In the genomic region with DNA sequence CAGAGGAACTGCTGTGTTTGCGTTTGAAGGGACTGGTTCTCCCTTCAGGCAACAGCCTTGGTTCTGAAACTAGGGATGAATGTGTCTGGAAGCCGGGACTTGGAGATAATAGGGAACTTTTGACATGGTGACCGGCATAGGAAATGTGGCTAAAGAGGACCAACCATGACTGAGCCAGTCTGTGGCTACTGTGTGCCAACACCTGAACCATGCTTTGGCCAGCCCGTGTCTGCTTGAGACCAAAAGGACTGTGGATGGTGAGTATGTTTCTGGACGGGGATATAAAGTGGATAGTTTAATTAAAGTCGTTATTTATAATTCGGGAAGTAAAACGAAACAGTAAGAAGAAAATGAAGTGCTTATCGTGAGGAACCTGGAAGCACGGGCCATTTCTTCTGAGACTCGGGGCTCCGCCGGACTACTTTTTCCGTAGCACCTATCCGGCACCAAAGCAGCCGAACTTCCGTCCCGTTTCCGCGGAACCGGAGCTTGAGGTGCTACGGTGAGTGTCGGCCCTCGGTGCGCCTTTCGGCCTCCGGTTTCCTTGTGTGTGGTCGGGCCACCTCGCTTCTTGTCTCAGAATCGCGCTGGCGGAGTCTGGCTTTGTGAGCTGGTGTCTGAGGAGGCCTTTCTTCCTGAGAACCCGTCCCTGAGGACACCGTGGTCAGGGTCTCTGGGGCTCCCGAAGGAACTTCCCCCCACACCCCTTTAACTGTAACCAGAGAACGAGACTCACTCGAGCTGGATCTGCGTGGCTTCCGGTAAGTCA, we compare ENCODE assay signal across 7 mouse cellular contexts. TPM values are rescaled to one million over a fixed set of nuclear protein-coding genes. Genes with fewer than 3 reads are reported as not detected.
A peak's percentile ranks its signal among the peaks of the same experiment; 100 is the strongest.
DNase-seq lines count a peak whose midpoint lies in the region; ATAC-seq lines count a peak whose summit lies in the region.

Gene Aar2 (plus strand): TSS at position 462 of the 769 bp plus-strand sequence.

- peak; percentile 54 for DNase-seq in adrenal gland, adult 8-10 months
- DNase-seq in embryo, embryonic 9.5 days (ENCODE audit: extremely low spot score), result peak; percentile 85
- peak; percentile 46 to 81 for DNase-seq in gastrocnemius, postnatal 4 days (ENCODE audit: low spot score in 2 of 2)
- peak; percentile 68 for DNase-seq in left cerebral cortex, postnatal 4 days
- peak; percentile 75 for DNase-seq in spleen, adult 12 weeks (ENCODE audit: low spot score)

- intact Hi-C loops in left cerebral cortex, postnatal 4 days (cut with DNase I), result no loop called here

- H3K4me1 ChIP-seq in intestine, embryonic 16.5 days (ENCODE audit: control insufficient read depth, insufficient read depth, low read length), result peaks cover 7% of the 10 kb centered on the region
- peaks cover 18% of the 10 kb centered on the region for H3K4me1 ChIP-seq in midbrain, embryonic 12.5 days

- peak within 1 kb of the TSS; percentile 79 for H3K4me2 ChIP-seq in intestine, embryonic 16.5 days (ENCODE audit: low read depth, low read length)
- H3K4me2 ChIP-seq in midbrain, embryonic 12.5 days (replicated peaks), result peak within 1 kb of the TSS; percentile 83

- ATAC-seq in intestine, embryonic 16.5 days, result peak; percentile 56; the same call in 1 of the 2 replicates
- ATAC-seq in midbrain, embryonic 12.5 days (ENCODE audit: low FRiP score, low read depth), result 0 out of 2 replicates have a peak, but pooled peaks have one; percentile 34

- peak within 1 kb of the TSS; percentile 23; the same call in 1 of the 2 replicates for H3K27ac ChIP-seq in intestine, embryonic 16.5 days (ENCODE audit: low read length)
- H3K27ac ChIP-seq in midbrain, embryonic 12.5 days (replicated peaks), result peak within 1 kb of the TSS; percentile 56; the same call in 1 of the 2 replicates

- WGBS in intestine, embryonic 16.5 days, result 4% methylated on average over 39 of the region's 39 CpGs
- 6% methylated on average over 39 of the region's 39 CpGs for WGBS in midbrain, embryonic 12.5 days

- peak within 1 kb of the TSS; percentile 63 for H3K4me3 ChIP-seq in intestine, embryonic 16.5 days (ENCODE audit: low read length)
- H3K4me3 ChIP-seq in midbrain, embryonic 12.5 days, result peak within 1 kb of the TSS; percentile 84

- no peaks in the 10 kb centered on the region for H3K9me3 ChIP-seq in intestine, embryonic 16.5 days (ENCODE audit: control insufficient read depth, low read length)
- no peaks in the 10 kb centered on the region for H3K9me3 ChIP-seq in midbrain, embryonic 12.5 days

- H3K9ac ChIP-seq in intestine, embryonic 16.5 days (ENCODE audit: low read depth, low read length), result peak within 1 kb of the TSS; percentile 78
- peak within 1 kb of the TSS; percentile 78 for H3K9ac ChIP-seq in midbrain, embryonic 12.5 days (replicated peaks)

- peaks cover 9% of the 10 kb centered on the region; the same call in 1 of the 2 replicates for H3K36me3 ChIP-seq in intestine, embryonic 16.5 days (ENCODE audit: control insufficient read depth, insufficient read depth, low read length)
- peaks cover 24% of the 10 kb centered on the region for H3K36me3 ChIP-seq in midbrain, embryonic 12.5 days

- no peaks in the 10 kb centered on the region for H3K27me3 ChIP-seq in intestine, embryonic 16.5 days (replicated peaks; ENCODE audit: control insufficient read depth, insufficient read depth, low read length)
- no peaks in the 10 kb centered on the region for H3K27me3 ChIP-seq in midbrain, embryonic 12.5 days

RNA-seq across cellular contexts. Expression of gene Aar2, which starts in this region (rescaled TPM):
- 10 to 100 TPM; 38.9 to 51.9 (median 47.2) TPM for total RNA-seq in adrenal gland, adult 8-10 months (2022)
- 10 to 100 TPM; 20.3 to 20.5 TPM for total RNA-seq in gastrocnemius, postnatal 4 days (2021)
- 33.1 and 33.2 TPM in 2 replicates for polyA plus RNA-seq in intestine, embryonic 16.5 days (2015; fragmentation: Nextera tagmentation; extraction: Ambion mirVana)
- 10 to 100 TPM; 28.6 to 33.2 TPM for total RNA-seq in left cerebral cortex, postnatal 4 days (2021)
- 41.2 and 46.0 TPM in 2 replicates for polyA plus RNA-seq in midbrain, embryonic 12.5 days (2016; fragmentation: Nextera tagmentation; extraction: Ambion mirVana)

Comparison
In these comparisons a context has a peak if more than half of its experiments do, and no peak if none do; other contexts are left out.
1. Peak in every context shown above with its lines: DNase-seq, ATAC-seq, H3K4me3 ChIP-seq and H3K27ac ChIP-seq.